Mouse (Mus musculus) forebrain, postnatal 0 days (tissue): ENCODE results near the gene Prkg1. TPM values are rescaled to one million over a fixed set of nuclear protein-coding genes. Genes with fewer than 3 reads are reported as not detected.

Experiments used
- ATAC-seq: fragments of 200-750 bp; cut with Nextera tagmentation; 2 replicates; pipeline ENCODE4 v1.8.0; 2017; ENCODE audit warnings: mild to moderate bottlenecking, moderate library complexity
- DNase-seq: peaks from one replicate; pipeline ENCODE4 v3.0.0-alpha.2; 2015
- H3K27ac ChIP-seq: fragments of 300-500 bp; sonication (generic); 2 replicates; pipeline ENCODE4 v1.5.1; 2014; ENCODE audit warnings: low read depth, mild to moderate bottlenecking, antibody characterized with exemption, low read length, moderate library complexity, mixed read lengths
- H3K27me3 ChIP-seq: fragments of 300-500 bp; sonication (generic); 2 replicates; pipeline ENCODE4 v1.6.1; 2014; ENCODE audit warnings: mild to moderate bottlenecking, low read length, mixed read lengths; ENCODE audit not compliant: insufficient read depth
- H3K36me3 ChIP-seq: fragments of 300-500 bp; sonication (generic); 2 replicates; pipeline ENCODE4 v1.6.1; 2014; ENCODE audit warnings: mild to moderate bottlenecking, moderate library complexity; ENCODE audit not compliant: insufficient read depth
- H3K4me1 ChIP-seq: fragments of 300-500 bp; sonication (generic); 2 replicates; pipeline ENCODE4 v1.6.1; 2014; ENCODE audit warnings: antibody characterized with exemption; ENCODE audit not compliant: insufficient read depth
- H3K4me2 ChIP-seq: fragments of 300-500 bp; sonication (generic); 2 replicates; pipeline ENCODE4 v1.6.1; 2014; ENCODE audit warnings: low read depth, mild to moderate bottlenecking, moderate library complexity
- H3K4me3 ChIP-seq: fragments of 300-500 bp; sonication (generic); 2 replicates; pipeline ENCODE4 v1.5.1; 2014; ENCODE audit warnings: low read depth, low read length, mixed read lengths
- H3K9ac ChIP-seq: fragments of 300-500 bp; sonication (generic); 2 replicates; pipeline ENCODE4 v1.6.1; 2014; ENCODE audit warnings: mild to moderate bottlenecking
- H3K9me3 ChIP-seq: fragments of 300-500 bp; sonication (generic); 2 replicates; pipeline ENCODE4 v1.6.1; 2016; ENCODE audit warnings: low read length
- CTCF ChIP-seq: sonication (generic); IDR thresholded peaks from 2 replicates; pipeline ENCODE4 v1.5.1; 2016; ENCODE audit warnings: antibody characterized with exemption, control low read depth, low read depth
- WGBS: fragments of 180-500 bp; shearing (Covaris S2); extraction: QIAGEN DNeasy Blood & Tissue Kit; methylation state at CpG from one replicate; pipeline ENCODE4 v1.1.7; 2014; 5-methylcytosine and 5-hydroxymethylcytosine counted together
- polyA plus RNA-seq: library from polyadenylated mRNA; unstranded; fragments of >200 nt; fragmentation: Nextera tagmentation; extraction: Ambion mirVana; gene quantifications from 2 replicates; pipeline ENCODE4 v1.2.1, GENCODE M21; 2015
- total RNA-seq: library from RNA; depleted of rRNA; stranded (reverse); fragments of >200 nt; gene quantifications from 2 replicates; pipeline ENCODE4 v1.2.3, GENCODE M21; 2014

Gene Prkg1
- total and polyA plus RNA-seq, 2 experiments from 2014 or later = 3.2 to 9.9 TPM

DNA sequence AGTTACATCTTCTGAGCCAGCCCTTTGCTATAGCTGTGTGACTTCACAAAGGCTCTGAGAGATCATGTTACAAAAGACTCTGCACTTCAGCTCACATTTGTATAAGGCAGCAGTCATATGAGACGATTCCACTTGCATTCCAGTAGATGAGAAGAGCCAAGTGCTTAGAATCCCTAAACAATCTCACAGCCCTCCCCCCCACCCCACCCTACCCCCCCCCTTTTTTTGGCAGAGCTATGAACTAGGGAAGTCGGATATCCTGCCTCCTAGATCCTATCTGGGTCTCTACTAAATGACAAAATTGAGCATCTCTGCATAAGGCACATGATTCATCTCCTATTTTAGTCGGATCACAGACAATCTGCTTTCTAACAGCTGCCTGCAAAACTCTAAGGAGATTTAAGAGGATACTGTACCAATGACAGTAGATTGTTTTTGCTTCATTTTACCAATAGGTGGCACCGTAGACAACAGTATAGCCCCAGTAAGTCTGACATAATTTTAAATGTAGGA is 921.7 kb downstream of the Prkg1 start:
- no peaks in the 10 kb centered on the region for H3K9me3 ChIP-seq
- H3K27ac ChIP-seq = peak overlapping the region; percentile 36; the same call in 1 of the 2 replicates
- H3K27me3 ChIP-seq = no peaks in the 10 kb centered on the region
- H3K9ac ChIP-seq = no peak overlapping the region
- no peak overlapping the region for H3K4me2 ChIP-seq
- peak; percentile 93 for ATAC-seq
- no peaks in the 10 kb centered on the region for H3K4me1 ChIP-seq
- peak; percentile 78 for TF ChIP-seq CTCF
- H3K36me3 ChIP-seq = no peaks in the 10 kb centered on the region
- no peak overlapping the region for H3K4me3 ChIP-seq
- WGBS = 4% methylated on average over 4 of the region's 4 CpGs
- peak; percentile 87 for DNase-seq

GRCm38 (mm10) chr19:30842640-30843039 is 922.2 kb downstream of the Prkg1 start:
- 44% methylated on average over 1 of the region's 1 CpGs for WGBS
- DNase-seq (no peak), ATAC-seq (0 out of 2 replicates have a peak, but pooled peaks have one; percentile 2)
- Histone ChIP-seq H3K36me3 (no peaks in the 10 kb centered on the region), H3K4me3 (no peak overlapping the region), H3K4me1 (no peaks in the 10 kb centered on the region), H3K27me3 (no peaks in the 10 kb centered on the region), H3K9ac (no peak overlapping the region), H3K4me2 (no peak overlapping the region), H3K9me3 (no peaks in the 10 kb centered on the region), H3K27ac (peak overlapping the region; percentile 36; the same call in 1 of the 2 replicates)
- no peak for TF ChIP-seq CTCF

- no peak for DNase-seq
- H3K4me2 ChIP-seq = no peak overlapping the region
- H3K9me3 ChIP-seq = no peaks in the 10 kb centered on the region
- no peak overlapping the region for H3K27ac ChIP-seq
- no peak; the same call in 1 of the 2 replicates for ATAC-seq
- H3K4me3 ChIP-seq = no peak overlapping the region
- 9% methylated on average over 1 of the region's 1 CpGs for WGBS
- H3K9ac ChIP-seq = no peak overlapping the region
- no peak for TF ChIP-seq CTCF
- H3K4me1 ChIP-seq = no peaks in the 10 kb centered on the region
- no peaks in the 10 kb centered on the region for H3K36me3 ChIP-seq
- H3K27me3 ChIP-seq = no peaks in the 10 kb centered on the region
These were observed 931.7 kb downstream of the Prkg1 start for GRCm38 (mm10) chr19:30833045-30833651.

DNA sequence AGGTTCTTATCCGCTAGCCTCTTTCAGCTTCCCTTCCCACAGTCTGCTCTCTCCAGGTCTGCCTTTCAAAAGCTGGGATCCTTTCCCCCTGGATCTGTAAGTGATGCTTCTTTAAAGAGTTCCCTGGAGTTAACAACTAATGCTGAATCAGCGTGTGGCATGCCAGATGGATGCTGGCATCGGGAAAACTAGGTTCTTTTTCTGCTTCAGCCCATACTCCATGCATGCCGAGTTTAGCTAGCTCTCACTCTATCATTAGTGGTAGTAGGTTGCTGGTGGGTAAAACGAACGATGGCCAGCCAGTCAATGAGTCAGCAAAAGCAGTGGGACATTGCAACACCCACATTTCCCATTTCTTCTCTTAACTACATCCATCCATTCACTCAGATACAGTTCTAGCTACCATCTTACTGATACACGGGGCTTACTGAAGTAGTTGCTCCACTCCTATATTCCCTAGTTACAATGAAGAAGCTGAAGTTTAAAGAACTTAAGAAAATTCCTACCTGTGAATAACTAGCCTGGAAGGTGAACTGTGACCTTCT is 935.5 kb downstream of the Prkg1 start:
- ATAC-seq = no peak
- TF ChIP-seq CTCF = no peak
- no peaks in the 10 kb centered on the region for H3K9me3 ChIP-seq
- H3K27ac ChIP-seq = no peak overlapping the region
- H3K27me3 ChIP-seq = no peaks in the 10 kb centered on the region
- DNase-seq = no peak
- H3K36me3 ChIP-seq = no peaks in the 10 kb centered on the region
- H3K9ac ChIP-seq = no peak overlapping the region
- WGBS = 88% methylated on average over 7 of the region's 7 CpGs
- no peak overlapping the region for H3K4me3 ChIP-seq
- H3K4me1 ChIP-seq = no peaks in the 10 kb centered on the region
- no peak overlapping the region for H3K4me2 ChIP-seq

DNA sequence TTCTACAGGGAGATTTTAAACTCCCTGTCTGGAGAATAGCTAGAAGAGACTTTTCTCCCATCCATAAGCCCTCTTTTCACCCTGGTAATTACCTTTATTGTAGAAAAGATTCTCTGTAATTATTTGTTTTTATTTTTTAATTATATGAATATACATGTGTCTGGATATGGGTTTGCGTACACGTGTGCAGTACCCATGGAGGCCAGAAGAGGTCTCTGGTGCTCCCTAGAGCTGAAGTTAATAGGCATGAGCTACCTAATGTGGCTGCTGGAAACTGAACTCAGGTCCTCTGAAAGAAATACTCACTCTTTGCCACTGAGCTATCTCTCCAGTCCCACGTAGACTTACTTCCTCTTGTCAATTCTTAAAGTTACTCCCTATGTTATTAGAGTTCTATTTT is 937.0 kb downstream of the Prkg1 start:
- no peak for TF ChIP-seq CTCF
- Histone ChIP-seq H3K9ac (no peak overlapping the region), H3K4me3 (no peak overlapping the region), H3K9me3 (no peaks in the 10 kb centered on the region), H3K4me2 (no peak overlapping the region), H3K36me3 (no peaks in the 10 kb centered on the region), H3K27ac (no peak overlapping the region), H3K4me1 (no peaks in the 10 kb centered on the region), H3K27me3 (no peaks in the 10 kb centered on the region)
- DNase-seq = no peak
- 87% methylated on average over 3 of the region's 3 CpGs for WGBS
- no peak for ATAC-seq

DNA sequence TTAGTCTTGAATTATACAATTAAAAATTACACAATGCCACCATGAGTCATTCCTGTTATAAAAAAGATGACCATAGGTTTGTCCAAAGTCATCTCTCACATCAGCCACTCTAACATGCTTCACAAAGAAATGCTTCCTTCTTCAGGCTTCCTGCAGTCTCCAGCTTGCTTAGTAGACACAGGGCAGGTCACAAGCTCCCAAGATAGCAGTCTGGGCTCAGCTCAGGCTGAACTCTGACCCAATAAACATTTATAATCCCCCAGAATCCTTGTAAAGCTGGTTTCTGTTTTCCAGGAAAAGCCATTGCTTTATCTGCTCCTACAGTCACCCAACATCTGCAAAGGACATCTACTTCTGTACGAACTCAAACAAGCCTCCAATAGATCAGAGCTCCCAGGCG is 938.7 kb downstream of the Prkg1 start:
- H3K4me2 ChIP-seq = no peak overlapping the region
- no peaks in the 10 kb centered on the region for H3K27me3 ChIP-seq
- 81% methylated on average over 2 of the region's 2 CpGs for WGBS
- H3K4me3 ChIP-seq = no peak overlapping the region
- no peak overlapping the region for H3K27ac ChIP-seq
- ATAC-seq (no peak), DNase-seq (no peak)
- H3K9ac ChIP-seq = no peak overlapping the region
- TF ChIP-seq CTCF = no peak
- H3K9me3 ChIP-seq = no peaks in the 10 kb centered on the region
- no peaks in the 10 kb centered on the region for H3K36me3 ChIP-seq
- no peaks in the 10 kb centered on the region for H3K4me1 ChIP-seq

GRCm38 (mm10) chr19:30815661-30816060 is 949.2 kb downstream of the Prkg1 start:
- no peak overlapping the region for H3K9ac ChIP-seq
- H3K36me3 ChIP-seq = no peaks in the 10 kb centered on the region
- no peaks in the 10 kb centered on the region for H3K9me3 ChIP-seq
- DNase-seq (no peak), ATAC-seq (no peak)
- no peaks in the 10 kb centered on the region for H3K4me1 ChIP-seq
- WGBS = 50% methylated on average over 6 of the region's 6 CpGs
- no peak overlapping the region for H3K27ac ChIP-seq
- H3K4me2 ChIP-seq = no peak overlapping the region
- H3K27me3 ChIP-seq = no peaks in the 10 kb centered on the region
- H3K4me3 ChIP-seq = no peak overlapping the region
- no peak for TF ChIP-seq CTCF
